Mouse (Mus musculus) testis, adult 2 months (tissue): ENCODE results near the gene E2f6.

Experiments
- CTCF ChIP-seq: fragments of 200-500 bp; IDR thresholded peaks from 2 replicates; pipeline ENCODE4 v1.5.1; 2012; ENCODE audit warnings: low read depth, mild to moderate bottlenecking, inconsistent platforms, low read length, moderate library complexity; ENCODE audit not compliant: control insufficient read depth, insufficient read depth, insufficient replicate concordance
- POLR2A ChIP-seq: fragments of 200-500 bp; IDR thresholded peaks from 2 replicates; pipeline ENCODE4 v1.6.1; 2012; ENCODE audit warnings: low read depth, mild to moderate bottlenecking, inconsistent platforms, low read length, moderate library complexity; ENCODE audit not compliant: control insufficient read depth

DNA sequence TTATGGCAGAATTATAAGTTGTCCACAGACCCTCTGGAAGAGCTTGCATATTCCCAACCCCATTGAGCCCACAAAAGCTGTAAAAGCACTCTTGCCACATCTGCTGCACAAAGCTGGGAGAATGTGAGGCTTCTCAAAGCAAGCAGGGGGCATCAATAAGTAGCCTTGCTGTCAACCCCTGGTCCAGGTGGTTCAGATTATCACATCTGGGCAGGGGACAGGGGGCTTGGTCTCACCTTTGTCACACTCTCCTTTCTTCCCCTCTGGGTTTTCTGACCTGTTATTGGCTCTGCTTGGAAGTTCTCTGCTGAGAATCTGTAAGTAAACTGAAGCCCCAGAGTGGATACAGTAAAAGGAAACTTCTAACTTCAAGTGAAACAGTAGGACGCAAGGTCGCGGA, 11.9 kb upstream of the E2f6 start:
- no peak for TF ChIP-seq CTCF
- no peak for TF ChIP-seq POLR2A
